Mouse (Mus musculus) adrenal gland, postnatal 36 days (tissue): ENCODE measurements around the gene Slc8b1. TPM values are rescaled to one million over a fixed set of nuclear protein-coding genes. Genes with fewer than 3 reads are reported as not detected.
A peak's percentile ranks its signal among the peaks of the same experiment; 100 is the strongest.
"Not testable (repeated sequence)": the region's sequence is repeated elsewhere in the genome, so short reads cannot be mapped to it uniquely, and the experiment has no call there.

Experiments
- DNase-seq, 2 experiments: peaks; one replicate each; pipeline ENCODE4 v3.0.0; 2021; ENCODE audit warnings: mixed read lengths in 1 of 2
- total RNA-seq, 2 experiments: library from RNA; stranded (reverse); gene quantifications; 2 replicates each; pipeline ENCODE4 v1.2.3; 2021

The Slc8b1 gene
- total RNA-seq, 2 experiments from 2014 or later, result 29.0 to 45.6 TPM

DNA sequence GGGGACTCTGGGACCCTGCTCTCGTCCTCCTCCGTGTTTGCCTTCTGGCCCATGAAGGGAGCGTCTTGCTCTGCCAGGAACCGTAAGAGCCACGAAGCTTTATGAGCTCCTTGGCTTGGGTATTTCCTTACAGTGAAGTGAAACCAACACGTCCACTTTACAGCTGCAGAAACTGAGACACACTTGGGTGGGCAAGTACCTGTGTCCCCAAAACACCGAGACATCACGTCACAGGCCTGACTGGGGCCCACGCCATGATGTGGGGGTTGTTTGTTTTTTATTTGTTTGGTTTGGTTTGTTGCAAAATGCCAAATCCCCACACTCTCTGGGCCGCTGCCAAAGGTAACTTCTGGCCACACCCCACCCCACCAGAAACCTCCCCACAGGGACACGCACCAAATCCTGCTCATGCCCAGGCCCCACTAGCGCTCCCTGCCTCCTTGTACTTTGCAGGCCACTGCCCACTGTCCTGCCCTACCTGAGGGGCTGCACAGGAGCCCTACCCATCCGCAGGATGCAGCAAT, 15.2 kb upstream of the Slc8b1 start:
- DNase-seq, result no peak

DNA sequence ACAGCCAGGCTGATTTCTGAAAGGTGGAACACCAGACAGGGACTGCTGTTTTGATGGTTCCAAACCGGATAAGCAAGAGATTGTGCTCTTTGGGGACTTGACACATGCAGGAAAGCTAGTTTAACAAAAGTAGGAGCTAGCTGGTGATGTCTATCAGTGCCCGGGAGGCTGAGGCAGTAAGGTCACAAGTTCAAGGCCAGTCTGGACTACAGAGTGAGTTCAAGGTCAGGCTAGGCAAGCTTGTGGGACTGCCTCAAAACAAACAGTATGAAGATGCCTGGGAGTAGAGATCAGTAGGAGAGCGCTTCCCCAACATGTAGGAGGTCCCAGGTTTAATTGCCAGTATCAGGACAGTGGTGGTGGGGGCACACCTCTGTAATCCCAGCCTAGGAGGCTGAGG, 13.9 kb upstream of the Slc8b1 start:
- no peak for DNase-seq

DNA sequence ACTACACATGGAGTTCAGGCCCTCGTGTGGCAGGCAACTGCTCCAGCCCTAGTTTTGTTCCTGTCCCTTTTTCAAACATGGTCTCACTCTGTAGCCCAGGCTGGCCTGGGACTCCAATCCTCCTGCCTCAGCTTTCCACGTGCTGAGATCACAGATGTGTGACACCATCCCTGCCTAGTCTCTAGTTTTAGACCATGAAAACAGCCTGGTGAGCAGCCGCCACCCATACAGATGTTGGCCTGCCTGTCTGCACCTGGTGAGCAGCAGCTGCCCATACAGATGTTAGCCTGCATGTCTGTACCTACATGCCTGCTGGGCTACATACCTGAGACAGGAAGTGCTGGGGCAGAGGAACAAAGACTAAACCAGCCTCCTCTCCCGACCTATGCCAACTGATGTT, 11.8 kb upstream of the Slc8b1 start:
- DNase-seq, result no peak

DNA sequence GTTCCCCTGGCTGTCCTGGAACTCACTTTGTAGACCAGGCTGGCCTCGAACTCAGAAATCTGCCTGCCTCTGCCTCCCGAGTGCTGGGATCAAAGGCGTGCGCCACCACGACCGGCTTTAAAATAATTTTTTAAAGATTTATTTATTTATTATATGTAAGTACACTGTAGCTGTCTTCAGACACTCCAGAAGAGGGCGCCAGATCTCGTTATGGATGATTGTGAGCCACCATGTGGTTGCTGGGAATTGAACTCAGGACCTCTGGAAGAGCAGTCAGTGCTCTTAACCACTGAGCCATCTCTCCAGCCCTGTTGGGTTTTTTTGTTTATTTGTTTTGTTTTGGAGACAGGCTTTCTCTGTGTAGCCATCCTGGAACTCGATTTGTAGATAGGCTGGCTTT, 10.4 kb upstream of the Slc8b1 start:
- DNase-seq, result not testable (repeated sequence)

- no peak for DNase-seq
Measured at GRCm38 (mm10) chr5:120502147-120502621, 8.8 kb upstream of the Slc8b1 start.

- no peak for DNase-seq
Measured at GRCm38 (mm10) chr5:120502675-120503143, 8.3 kb upstream of the Slc8b1 start.

DNA sequence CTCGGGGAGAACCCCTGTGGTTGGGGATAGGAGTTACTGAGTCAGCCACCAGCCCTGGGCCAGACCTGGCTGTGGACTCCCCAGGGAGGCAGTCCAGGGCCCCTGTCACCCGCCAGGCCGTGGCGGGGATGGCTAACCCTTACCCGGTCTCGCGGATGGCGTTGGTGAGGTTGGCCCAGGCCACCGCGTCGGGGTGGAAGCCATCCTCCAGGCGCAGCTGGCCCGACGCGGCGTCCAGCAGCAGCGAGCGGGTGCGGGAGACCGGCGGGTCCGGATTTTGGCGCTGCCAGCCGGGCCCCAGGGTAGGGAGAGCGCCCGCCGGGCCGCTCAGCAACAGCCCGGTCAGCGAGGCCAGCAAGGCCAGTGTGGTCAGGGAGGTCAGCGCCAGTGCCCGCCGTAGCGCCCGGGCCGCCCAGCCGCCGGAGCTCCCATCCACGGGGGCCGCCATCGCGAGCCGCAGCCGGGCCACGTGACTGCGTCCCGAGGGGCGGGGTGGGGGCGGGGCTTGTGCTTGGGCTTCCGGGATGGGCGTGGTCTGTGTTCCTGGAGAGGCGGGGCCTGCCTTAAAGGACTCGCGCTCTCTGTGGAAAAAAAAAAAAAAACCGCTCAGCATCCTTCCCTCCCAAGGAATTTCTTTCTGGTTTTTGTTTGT, 7.7 kb upstream of the Slc8b1 start, which contains the start of gene Plbd2:
Gene Plbd2 (minus strand): TSS at position 482 of the 652 bp plus-strand sequence.
- peak; percentile 86 to 92 for DNase-seq

GRCm38 (mm10) chr5:120505368-120505767, 5.6 kb upstream of the Slc8b1 start:
- peak; percentile 87 to 91 for DNase-seq

GRCm38 (mm10) chr5:120505781-120506180, 5.2 kb upstream of the Slc8b1 start:
- no peak for DNase-seq

DNA sequence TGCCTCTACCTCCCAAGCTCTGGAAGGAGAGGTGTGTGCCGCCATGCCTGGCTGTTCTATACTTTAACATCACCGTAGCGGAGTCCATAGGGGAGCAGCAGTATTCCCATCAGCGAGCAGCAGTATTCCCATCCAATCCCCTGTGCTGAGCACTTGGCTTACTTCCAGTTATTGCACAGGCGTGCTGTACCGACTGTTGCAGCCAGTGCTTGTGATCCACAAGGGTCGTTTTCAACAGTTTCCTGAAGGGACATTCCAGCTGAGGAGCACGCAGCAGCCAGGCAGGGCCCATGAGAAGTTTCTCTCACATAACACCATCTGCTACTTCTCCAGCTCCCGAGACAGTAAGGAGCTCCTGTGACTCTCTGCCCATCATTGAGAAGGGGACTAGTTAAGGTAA, 4.5 kb upstream of the Slc8b1 start:
- DNase-seq, result no peak

DNA sequence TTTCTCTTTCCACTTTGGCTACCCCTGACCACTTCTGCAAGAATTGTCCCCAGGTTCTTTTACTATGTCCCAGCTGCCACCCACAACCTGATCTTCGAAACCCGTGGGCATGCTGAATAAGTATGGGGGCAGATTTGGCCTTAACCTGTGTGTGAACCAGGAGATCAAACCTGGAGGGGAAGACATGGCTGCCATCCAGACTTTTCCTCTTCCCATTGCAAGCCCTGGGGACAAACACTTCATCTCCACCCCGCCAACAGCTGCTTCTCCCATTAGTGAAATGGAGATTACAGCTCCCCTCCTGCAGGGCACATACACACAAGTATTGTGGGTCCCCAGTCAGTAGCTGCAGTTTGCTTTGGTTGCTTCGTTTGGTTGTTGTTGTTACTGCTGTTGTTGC, 3.7 kb upstream of the Slc8b1 start:
- DNase-seq, result no peak

- DNase-seq, result peak; percentile 61 to 67
Measured at GRCm38 (mm10) chr5:120511643-120512220, 764 bp downstream of the Slc8b1 start.

DNA sequence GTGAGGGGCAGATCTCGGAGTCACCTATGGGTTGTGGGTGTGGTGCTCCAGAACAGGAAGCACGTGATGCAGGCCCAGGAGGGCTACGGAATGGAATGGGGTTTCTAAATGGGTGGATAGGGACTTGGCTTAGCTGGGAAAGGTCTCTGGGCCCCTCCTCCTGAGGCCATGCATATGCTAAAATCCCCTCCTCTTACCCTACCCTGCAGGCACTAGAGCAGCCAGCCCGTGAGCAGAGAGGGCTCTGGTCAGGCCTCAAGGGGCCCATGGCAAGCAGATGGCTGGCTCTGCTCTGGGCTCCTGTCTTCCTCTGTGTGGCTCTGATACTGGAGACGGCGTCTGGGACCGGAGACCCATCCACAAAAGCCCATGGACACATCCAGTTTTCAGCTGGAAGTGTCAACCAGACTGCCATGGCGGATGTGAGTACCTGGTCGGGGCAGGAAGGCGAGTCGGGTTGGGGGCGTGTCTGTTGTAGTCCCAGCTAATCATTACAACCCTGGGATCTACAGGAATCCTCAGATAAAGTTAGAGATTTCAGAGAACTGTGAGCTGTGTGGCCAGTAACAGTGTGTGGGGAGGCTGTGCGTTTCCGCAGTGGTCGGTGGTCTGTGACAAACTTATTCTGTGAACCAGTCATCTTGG, 2.1 kb downstream of the Slc8b1 start:
- DNase-seq, result no peak

- peak; percentile 51 to 71 for DNase-seq
Measured at GRCm38 (mm10) chr5:120514031-120514677, 3.2 kb downstream of the Slc8b1 start.

GRCm38 (mm10) chr5:120514754-120515153, 3.8 kb downstream of the Slc8b1 start:
- peak in 1 of 2 experiments; percentile 45 for DNase-seq

- no peak for DNase-seq
Measured at GRCm38 (mm10) chr5:120515451-120515850, 4.5 kb downstream of the Slc8b1 start.

DNA sequence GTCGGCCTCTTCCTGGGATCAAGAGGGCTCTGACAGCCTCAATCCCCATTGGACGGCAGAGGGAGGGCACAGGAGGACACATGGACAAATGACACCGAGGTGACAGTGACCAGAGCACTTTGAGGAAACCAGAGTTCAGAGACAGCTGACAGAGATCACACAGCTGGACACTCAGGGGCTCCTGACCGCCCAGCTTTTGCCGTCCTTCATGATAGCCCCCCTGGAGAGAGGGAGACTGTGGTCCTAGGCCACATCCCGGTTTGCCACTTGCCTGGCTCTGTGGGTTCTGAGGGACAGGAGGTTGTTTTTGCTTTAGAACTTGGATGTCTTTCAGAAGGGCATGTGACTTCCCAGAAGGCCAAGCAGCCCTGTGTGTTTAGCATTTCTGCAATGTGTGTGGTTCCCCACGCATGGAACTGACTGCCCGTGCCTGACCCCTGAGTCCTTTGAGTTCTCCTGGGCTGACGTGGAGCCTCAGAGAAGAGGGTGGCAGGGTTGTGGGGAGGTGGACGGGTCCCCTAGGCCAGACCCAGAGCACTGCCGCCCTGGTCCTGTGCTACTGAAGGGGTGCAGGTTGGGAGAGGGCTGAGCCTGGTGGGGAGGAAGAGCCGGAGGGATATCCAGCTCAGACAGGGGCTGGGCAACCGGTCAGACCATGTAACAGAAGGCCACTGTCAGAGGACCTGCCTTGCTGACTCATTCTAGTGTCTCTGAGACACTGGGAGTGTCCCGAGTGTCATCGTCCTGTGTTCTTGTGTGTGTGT, 5.4 kb downstream of the Slc8b1 start:
- DNase-seq, result peak; percentile 55 to 58

- peak; percentile 71 to 78 for DNase-seq
Measured at GRCm38 (mm10) chr5:120517552-120517951, 6.6 kb downstream of the Slc8b1 start.

- peak; percentile 48 to 64 for DNase-seq
Measured at GRCm38 (mm10) chr5:120522649-120523048, 11.7 kb downstream of the Slc8b1 start.

- no peak for DNase-seq
Measured at GRCm38 (mm10) chr5:120524736-120525135, 13.8 kb downstream of the Slc8b1 start.

DNA sequence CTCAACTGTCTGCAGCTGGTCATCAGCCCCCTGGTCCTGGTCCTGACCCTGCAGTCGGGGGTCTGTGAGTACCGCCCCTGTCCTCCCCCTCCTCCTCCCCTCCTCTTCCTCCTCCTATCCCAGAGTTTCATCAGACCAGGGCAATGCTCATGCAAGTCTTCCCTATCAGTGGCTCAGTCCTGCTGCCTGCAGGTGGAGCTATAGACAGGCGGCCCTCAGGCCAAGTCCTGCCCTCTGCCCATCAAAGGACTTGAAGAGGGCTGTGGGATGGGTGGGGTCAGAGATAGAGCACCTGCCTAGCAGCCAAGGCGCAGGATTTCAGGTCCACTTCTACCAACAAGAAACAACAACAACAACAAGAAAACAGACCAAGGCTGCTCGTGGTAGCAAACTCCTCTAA, 14.8 kb downstream of the Slc8b1 start:
- no peak for DNase-seq

DNA sequence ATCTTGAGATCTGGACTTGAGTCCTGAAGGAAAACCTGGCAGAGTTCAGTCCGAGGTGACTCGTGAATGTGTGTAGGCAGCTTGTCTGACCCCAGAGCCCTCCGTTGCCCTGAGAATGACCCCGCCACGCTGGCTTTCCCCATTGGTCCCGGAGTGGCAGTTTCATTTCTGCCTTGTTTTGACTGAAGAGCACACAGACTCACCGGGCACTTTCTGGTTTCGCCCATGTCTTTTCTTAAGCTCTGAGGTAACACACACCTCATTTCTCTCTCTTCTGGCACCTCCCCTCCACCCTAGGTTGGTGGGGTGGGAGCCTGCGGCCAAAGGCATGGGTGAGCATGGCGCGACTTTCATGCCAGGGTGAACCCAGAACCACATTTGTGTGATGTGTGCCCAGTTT, 15.3 kb downstream of the Slc8b1 start:
- no peak for DNase-seq
